Mouse (Mus musculus) gastrocnemius, postnatal 14 days (tissue): Measurements from ENCODE around the gene Ptpn13. TPM values are rescaled to one million over a fixed set of nuclear protein-coding genes. Genes with fewer than 3 reads are reported as not detected.

ENCODE experiments used
- DNase-seq: peaks from one replicate; pipeline ENCODE4 v3.0.0; 2021; ENCODE audit warnings: mixed read lengths
- intact Hi-C: fragments of 180-260 bp; cut with DNase I; formaldehyde crosslinking; loops from one replicate; pipeline ENCODE4 v1.15.1; 2025; ENCODE audit warnings: low total_unique reads
- total RNA-seq, 2 experiments: library from RNA; stranded (reverse); gene quantifications; 2 replicates each; pipeline ENCODE4 v1.2.3; 2021

Gene Ptpn13
- total RNA-seq, 2 experiments from 2014 or later = 5.4 to 6.0 TPM

- intact Hi-C loops = no loop called here
- DNase-seq = no peak
These were observed 135.6 kb downstream of the Ptpn13 start for GRCm38 (mm10) chr5:103560546-103560945.

- intact Hi-C loops = no loop called here
- DNase-seq = no peak
These were observed 143.0 kb downstream of the Ptpn13 start for GRCm38 (mm10) chr5:103568034-103568433.

- intact Hi-C loops = no loop called here
- no peak for DNase-seq
These were observed 144.5 kb downstream of the Ptpn13 start for GRCm38 (mm10) chr5:103569446-103569845.

GRCm38 (mm10) chr5:103579680-103580420, 154.9 kb downstream of the Ptpn13 start:
- DNase-seq = no peak
- intact Hi-C loops = no loop called here

- intact Hi-C loops = no loop called here
- DNase-seq = no peak
These were observed 162.2 kb downstream of the Ptpn13 start for GRCm38 (mm10) chr5:103587219-103587618.

GRCm38 (mm10) chr5:103591846-103592245, 166.9 kb downstream of the Ptpn13 start:
- DNase-seq = no peak
- intact Hi-C loops = no loop called here

GRCm38 (mm10) chr5:103592706-103593105, 167.7 kb downstream of the Ptpn13 start:
- intact Hi-C loops = no loop called here
- no peak for DNase-seq

- intact Hi-C loops = no loop called here
- DNase-seq = no peak
These were observed 168.6 kb downstream of the Ptpn13 start for GRCm38 (mm10) chr5:103593575-103593974.

GRCm38 (mm10) chr5:103595394-103596226, 170.6 kb downstream of the Ptpn13 start:
- intact Hi-C loops = no loop called here
- DNase-seq = no peak

GRCm38 (mm10) chr5:103596467-103597146, 171.6 kb downstream of the Ptpn13 start:
- DNase-seq = no peak
- intact Hi-C loops = no loop called here

GRCm38 (mm10) chr5:103597604-103598003, 172.6 kb downstream of the Ptpn13 start:
- intact Hi-C loops = no loop called here

GRCm38 (mm10) chr5:103598264-103598663, 173.3 kb downstream of the Ptpn13 start:
- DNase-seq = no peak
- intact Hi-C loops = no loop called here

More at GRCm38 (mm10) chr5:103597604-103598003, 172.6 kb downstream of the Ptpn13 start:
- no peak for DNase-seq

GRCm38 (mm10) chr5:103598881-103599280, 173.9 kb downstream of the Ptpn13 start:
- peak; percentile 33 for DNase-seq

GRCm38 (mm10) chr5:103603115-103603893, 178.3 kb downstream of the Ptpn13 start:
- intact Hi-C loops = no loop called here
- peak; percentile 47 for DNase-seq

More at GRCm38 (mm10) chr5:103598881-103599280, 173.9 kb downstream of the Ptpn13 start:
- intact Hi-C loops = no loop called here

- intact Hi-C loops = no loop called here
- no peak for DNase-seq
These were observed 180.7 kb downstream of the Ptpn13 start for GRCm38 (mm10) chr5:103605707-103606106.

GRCm38 (mm10) chr5:103610148-103610547, 185.2 kb downstream of the Ptpn13 start:
- intact Hi-C loops = no loop called here
- no peak for DNase-seq

- no peak for DNase-seq
- intact Hi-C loops = no loop called here
These were observed 186.0 kb downstream of the Ptpn13 start for GRCm38 (mm10) chr5:103610856-103611472.

GRCm38 (mm10) chr5:103612316-103612715, 187.3 kb downstream of the Ptpn13 start:
- no peak for DNase-seq
- intact Hi-C loops = no loop called here

- DNase-seq = no peak
- intact Hi-C loops = no loop called here
These were observed 189.4 kb downstream of the Ptpn13 start for GRCm38 (mm10) chr5:103614356-103614755.
